Mouse (Mus musculus) ES-E14 (cell line): ENCODE data around the gene Fmo2.

ENCODE experiments used
- CHD2 ChIP-seq: IDR thresholded peaks from 2 replicates; pipeline ENCODE4 v1.6.1; 2014; ENCODE audit warnings: mild to moderate bottlenecking, low read depth, low read length, inconsistent platforms
- MAFK ChIP-seq: IDR thresholded peaks from 2 replicates; pipeline ENCODE4 v1.6.1; 2014; ENCODE audit warnings: mild to moderate bottlenecking, low read depth, low read length, inconsistent platforms; ENCODE audit not compliant: insufficient read depth
- ZC3H11A ChIP-seq: IDR thresholded peaks from 2 replicates; pipeline ENCODE4 v1.6.1; 2012; ENCODE audit warnings: low read depth, mild to moderate bottlenecking, inconsistent platforms, low read length, borderline replicate concordance
- ZNF384 ChIP-seq: IDR thresholded peaks from 2 replicates; pipeline ENCODE4 v1.6.1; 2012; ENCODE audit warnings: low read depth, low read length, inconsistent platforms

GRCm38 (mm10) chr1:162929146-162929545 is 30.6 kb upstream of the Fmo2 start:
- TF ChIP-seq CHD2 (no peak), ZC3H11A (no peak), MAFK (no peak), ZNF384 (no peak)
